Mouse (Mus musculus): Measurements from ENCODE around the gene Shroom3. TPM values are rescaled to one million over a fixed set of nuclear protein-coding genes. Genes with fewer than 3 reads are reported as not detected.
A peak's percentile ranks its signal among the peaks of the same experiment; 100 is the strongest.

The Shroom3 gene
- total RNA-seq, 2 experiments from 2014 or later: 1.7 to 2.7 TPM

DNA sequence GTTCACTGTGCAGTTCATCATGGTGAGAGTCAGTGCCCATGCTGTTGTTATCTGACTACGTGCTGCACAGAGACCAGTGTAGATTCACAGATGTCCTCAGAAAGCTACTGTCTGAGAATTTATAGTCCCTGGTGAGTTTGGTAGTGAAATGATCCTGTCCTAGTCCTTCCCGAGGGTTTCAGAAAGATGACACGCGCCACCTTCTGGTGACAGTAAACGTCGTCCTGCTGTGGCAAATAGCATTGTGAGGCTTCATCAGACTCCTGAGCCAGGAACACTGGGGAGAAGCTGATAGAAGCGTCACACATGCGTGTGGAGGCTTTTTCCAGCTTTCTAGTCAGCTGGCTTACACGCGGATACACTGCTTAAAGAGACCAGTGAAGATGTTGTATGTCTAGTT lies 271.1 kb downstream of the Shroom3 start:
- peak; percentile 53 to 81 for DNase-seq (ENCODE audit: extremely low spot score in 1 of 2, low spot score in 1 of 2)

DNA sequence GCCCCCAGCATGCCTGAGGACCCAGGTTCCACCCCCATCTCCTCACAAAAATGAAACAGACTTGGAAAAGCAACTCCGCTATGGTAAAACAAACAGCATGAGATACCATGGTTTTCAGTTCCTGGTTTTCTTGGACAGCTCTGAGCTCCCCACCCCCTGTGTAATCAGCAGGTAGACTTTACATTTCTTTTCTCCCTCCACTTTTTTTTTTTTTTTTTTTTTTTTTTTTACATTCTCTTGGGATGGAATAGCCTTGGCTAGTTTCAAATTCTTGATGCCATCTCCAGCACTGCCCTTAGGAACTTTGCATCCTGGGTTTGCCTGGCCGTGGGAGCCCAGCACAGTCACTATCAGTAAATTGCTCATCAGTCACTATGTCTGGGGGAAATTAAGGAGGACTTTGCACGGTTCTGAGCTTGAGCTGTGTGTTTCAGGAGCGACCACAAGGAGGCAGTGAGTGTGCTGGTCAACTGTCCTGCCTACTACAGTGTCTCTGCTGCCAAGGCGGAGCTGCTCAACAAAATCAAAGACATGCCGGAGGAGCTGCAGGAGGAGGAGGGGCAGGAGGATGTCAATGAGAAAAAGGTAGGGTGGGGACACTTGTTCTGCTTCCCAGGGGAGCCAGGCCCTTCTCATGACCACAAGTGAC lies 271.7 kb downstream of the Shroom3 start:
- no peak for DNase-seq (ENCODE audit: extremely low spot score in 1 of 2, low spot score in 1 of 2)

DNA sequence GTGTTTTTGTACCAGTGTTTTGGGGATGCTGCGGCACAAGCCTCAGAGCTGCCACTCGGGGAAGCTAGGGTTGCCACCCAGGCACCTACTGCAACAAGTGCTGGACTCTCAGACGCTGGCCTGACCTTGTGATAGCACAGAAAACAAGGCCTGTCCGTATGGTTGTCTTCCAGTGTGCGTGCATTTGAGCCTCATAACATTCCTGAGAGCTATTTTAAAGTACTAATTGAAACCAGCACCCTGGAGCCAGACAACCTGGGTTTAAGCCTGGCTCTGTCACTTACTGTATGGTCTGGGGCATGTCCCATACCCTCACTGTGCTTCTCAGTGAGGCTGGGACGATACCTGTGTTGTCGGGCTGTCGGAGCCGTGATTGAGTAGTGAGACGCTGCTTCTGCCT lies 276.1 kb downstream of the Shroom3 start:
- no peak for DNase-seq (ENCODE audit: extremely low spot score in 1 of 2, low spot score in 1 of 2)

DNA sequence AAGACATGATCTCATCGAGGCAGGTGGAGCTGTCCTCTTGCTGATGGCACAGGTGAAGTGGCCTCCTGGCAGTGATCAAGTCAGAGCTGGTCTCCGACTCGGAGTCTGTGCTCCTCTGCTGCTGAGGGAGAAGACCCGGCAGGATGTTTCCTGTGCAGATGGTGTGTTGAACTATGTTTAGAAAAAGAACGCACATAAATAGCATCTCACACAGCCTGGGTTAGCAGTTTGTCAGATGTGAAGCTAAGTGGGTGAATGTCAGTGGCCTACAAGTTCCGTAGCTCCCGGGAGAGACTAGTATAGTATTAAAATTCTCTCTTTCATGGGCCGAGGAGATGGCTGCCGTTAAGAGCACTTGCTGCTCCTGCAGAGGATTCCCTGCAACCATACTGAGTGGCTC lies 276.5 kb downstream of the Shroom3 start:
- no peak for DNase-seq (ENCODE audit: extremely low spot score in 1 of 2, low spot score in 1 of 2)

GRCm38 (mm10) chr5:92961353-92961752 lies 278.1 kb downstream of the Shroom3 start:
- DNase-seq (ENCODE audit: extremely low spot score in 1 of 2, low spot score in 1 of 2): no peak

DNA sequence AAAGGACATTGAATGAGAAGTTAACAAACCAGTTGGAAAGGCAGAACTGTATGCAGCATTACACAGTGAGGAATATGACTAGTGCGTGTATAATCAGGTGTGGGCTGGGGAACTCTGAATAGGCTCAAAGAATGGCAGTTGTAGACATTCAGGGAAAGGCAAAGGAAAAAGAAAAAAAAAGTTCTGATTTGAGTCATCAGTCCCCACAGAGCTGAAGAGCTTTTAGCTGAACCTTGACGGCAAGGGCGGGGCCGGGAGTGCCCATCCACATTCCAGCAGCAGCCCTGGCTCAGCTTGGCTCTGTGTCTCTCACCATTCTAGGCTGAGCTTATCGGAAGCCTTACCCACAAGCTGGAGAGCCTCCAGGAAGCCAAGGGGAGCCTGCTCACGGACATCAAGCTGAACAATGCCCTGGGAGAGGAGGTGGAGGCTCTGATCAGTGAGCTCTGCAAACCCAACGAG lies 278.6 kb downstream of the Shroom3 start:
- DNase-seq (ENCODE audit: extremely low spot score in 1 of 2, low spot score in 1 of 2): no peak

DNA sequence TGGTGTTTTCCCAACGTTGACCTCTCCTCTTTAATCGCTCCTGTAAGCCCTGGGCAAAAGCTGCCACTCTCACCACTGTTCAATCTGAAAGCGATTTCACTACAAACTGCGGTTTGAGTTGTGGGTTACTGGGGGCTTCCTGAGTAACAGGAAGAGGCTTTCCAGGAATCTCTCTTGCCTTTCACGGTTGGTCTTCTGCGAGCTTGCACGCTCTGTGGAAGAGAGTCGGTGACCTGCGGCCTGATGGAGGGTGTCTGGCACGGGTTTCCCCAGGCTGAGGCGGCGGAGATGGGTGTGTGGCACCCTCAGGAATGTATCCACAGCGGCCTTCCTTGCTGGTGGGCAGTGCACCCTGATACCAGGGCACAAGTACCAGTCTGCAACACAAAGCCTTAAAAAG lies 281.5 kb downstream of the Shroom3 start:
- no peak for DNase-seq (ENCODE audit: extremely low spot score in 1 of 2, low spot score in 1 of 2)

DNA sequence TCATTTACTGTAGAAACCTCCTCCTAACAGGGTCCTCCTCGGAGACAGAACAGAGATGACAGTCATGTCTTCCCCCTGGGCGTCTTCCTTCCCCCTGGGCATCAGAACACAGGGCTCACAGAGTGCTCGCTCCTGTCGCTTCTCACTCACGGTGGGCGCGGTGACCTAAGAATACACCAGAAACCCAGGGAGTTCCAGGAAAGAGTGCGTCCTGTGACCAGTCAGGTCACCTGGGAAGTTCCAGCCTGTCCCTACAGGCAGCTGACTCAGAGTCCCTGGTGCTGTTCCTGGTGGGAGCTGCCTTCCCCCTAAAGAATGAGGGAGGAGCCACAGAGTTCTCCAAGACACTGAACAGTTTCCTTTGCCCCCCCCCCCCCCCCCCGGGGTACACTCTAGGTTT lies 283.9 kb downstream of the Shroom3 start:
- DNase-seq (ENCODE audit: extremely low spot score in 1 of 2, low spot score in 1 of 2): no peak

GRCm38 (mm10) chr5:92967906-92968305 lies 284.7 kb downstream of the Shroom3 start:
- no peak for DNase-seq (ENCODE audit: extremely low spot score in 1 of 2, low spot score in 1 of 2)

- no peak for DNase-seq (ENCODE audit: extremely low spot score in 1 of 2, low spot score in 1 of 2)
These were observed 286.2 kb downstream of the Shroom3 start for GRCm38 (mm10) chr5:92969443-92969842.

DNA sequence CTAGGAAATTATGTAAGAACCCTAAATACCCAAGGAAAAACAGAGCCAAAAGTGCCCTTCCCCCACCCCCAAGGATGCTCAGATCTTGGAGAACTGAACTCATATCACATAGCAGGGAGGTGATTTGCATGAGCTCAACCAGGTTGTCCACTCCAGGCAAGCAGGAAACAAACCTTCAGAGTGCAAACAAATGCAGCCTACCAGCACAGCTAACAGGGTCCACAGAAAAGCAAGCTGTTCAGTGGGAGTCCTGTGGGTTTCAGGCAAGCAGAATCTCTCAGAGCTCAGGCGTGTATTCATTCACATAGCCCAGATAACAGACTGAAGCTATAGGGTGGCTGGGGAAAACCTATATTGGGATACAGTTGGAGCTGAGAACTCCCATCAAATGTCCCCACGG lies 286.7 kb downstream of the Shroom3 start:
- DNase-seq (ENCODE audit: extremely low spot score in 1 of 2, low spot score in 1 of 2): no peak

DNA sequence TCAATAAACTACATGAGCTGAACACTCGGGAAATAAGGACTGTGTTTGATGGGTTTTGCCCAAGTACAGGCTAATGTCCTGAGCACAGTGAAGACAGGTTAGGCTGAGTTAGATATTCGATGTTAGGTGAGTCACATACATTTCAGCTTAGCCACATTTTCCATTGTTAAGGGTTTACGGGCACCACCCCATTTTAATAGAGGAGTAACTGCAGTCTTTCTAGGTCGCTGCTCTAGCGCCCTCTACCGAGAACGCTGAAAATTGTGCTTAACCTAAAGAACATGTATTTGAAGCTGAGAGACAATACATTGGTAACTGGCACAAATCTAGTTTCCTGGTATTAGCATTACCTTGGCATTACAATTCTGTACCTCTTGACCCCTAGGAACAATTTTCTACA lies 287.2 kb downstream of the Shroom3 start:
- DNase-seq (ENCODE audit: extremely low spot score in 1 of 2, low spot score in 1 of 2): peak in 1 of 2 experiments; percentile 31

GRCm38 (mm10) chr5:92980393-92980792 lies 297.2 kb downstream of the Shroom3 start:
- DNase-seq (ENCODE audit: extremely low spot score in 1 of 2, low spot score in 1 of 2): no peak

DNA sequence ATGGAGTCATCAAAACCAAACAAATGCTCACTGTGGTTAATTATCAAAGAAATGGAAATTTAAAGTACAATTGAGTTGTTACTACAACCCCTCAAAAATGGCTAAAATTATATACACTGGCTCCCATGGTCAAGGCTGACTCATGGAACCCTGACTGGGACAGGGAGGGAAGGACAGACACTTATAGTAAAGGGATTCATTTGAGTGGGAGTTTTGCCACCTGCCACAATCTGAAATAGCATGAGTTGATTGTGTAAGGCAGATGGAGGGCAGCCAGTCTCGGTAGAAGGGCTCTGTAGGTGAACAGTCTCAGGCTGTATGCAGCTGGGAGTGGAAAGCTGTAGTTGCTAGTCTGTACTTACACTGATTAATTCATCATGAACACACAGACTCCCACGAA lies 297.6 kb downstream of the Shroom3 start:
- DNase-seq (ENCODE audit: extremely low spot score in 1 of 2, low spot score in 1 of 2): no peak

- DNase-seq (ENCODE audit: extremely low spot score in 1 of 2, low spot score in 1 of 2): no peak
These were observed 299.4 kb downstream of the Shroom3 start for GRCm38 (mm10) chr5:92982673-92983072.

DNA sequence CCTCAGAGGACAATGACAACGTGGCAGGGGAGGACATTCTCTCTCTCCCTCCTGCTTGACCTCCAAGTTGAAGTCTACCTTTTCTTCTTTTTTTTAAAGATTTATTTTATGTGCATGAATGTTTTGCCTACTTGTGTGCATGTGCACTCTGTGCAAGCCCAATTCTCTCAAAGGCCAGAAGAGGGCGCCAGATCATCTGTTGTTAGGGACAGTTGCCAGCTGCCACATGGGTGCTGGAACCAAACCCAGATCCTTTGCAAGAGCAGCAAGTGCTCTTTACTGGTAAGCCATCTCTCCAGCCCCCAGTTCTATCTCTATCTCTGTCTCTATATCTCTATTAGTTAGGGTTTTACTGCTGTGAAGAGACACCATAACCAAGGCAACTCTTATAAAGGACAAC lies 300.7 kb downstream of the Shroom3 start:
- no peak for DNase-seq (ENCODE audit: extremely low spot score in 1 of 2, low spot score in 1 of 2)

GRCm38 (mm10) chr5:92984692-92985091 lies 301.5 kb downstream of the Shroom3 start:
- DNase-seq (ENCODE audit: extremely low spot score in 1 of 2, low spot score in 1 of 2): no peak

DNA sequence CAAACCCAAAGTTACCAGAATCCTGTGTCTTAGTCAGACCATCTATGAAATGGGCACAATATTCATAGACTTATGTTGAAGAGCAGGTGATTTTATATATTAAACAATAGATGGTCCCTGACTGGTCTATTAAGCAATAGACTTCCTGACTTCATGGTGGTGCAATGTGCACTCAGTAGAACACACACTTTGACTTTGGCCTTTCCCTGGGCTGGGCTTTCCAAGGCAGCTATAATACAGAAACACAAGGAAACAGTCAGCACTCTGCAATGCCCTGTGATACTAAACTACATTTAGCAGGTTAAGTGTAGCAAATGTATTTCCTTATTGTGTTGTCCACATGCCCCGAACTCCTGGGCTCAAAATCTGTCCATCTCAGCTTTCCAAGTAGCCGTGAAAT lies 302.2 kb downstream of the Shroom3 start:
- DNase-seq (ENCODE audit: extremely low spot score in 1 of 2, low spot score in 1 of 2): no peak

DNA sequence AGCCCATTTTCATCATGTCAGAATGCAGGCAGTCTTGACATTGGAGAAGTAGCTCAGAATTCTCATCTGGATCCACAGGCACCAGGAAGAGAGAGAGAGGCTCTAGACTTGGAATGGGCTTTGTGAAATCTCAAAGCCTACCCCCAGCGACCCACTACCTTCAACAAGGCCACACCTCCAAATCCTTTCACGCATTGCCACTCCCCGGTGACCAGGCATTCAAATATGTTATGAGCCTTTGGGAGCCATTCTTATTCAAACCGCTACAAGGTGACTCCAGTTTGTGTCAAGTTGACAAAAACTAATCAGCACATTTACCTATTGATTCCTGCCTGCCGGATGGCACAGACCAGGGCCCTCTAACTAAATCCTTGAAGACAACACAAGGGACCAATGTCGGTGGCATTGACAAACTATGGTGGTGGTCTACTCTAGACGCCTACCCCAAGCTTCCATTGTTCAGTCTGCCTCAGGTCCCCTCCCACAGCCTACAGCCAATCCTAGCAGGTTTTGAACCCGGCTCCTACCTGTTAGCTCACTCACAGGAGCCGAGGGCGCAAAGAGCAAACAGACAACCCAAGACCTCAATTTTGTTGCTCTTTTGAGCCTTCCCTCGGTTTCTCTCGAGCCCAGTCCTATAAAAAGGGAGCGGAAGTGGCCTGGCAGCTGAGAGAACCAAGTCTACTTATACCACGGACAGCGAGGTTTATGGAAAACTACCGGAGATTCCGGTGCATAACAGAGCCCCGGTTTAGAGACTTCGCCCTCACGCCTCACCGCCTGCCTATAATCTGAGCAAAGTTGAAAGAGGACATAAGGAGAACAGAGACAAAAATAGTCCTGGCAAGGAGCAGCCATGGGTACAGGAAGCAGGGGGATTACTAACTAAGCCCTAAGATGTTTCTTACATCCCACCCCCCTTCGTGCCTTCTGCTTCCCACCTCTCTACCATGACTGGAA lies 303.7 kb downstream of the Shroom3 start:
- DNase-seq (ENCODE audit: extremely low spot score in 1 of 2, low spot score in 1 of 2): no peak

GRCm38 (mm10) chr5:92987891-92988768 lies 304.9 kb downstream of the Shroom3 start:
- no peak for DNase-seq (ENCODE audit: extremely low spot score in 1 of 2, low spot score in 1 of 2)

All from layer of hippocampus, postnatal 25 days (tissue).